Mouse (Mus musculus) heart, embryonic 11.5 days (tissue): ENCODE results near the gene Palb2. TPM values are rescaled to one million over a fixed set of nuclear protein-coding genes. Genes with fewer than 3 reads are reported as not detected.

Experiments used
- ATAC-seq: fragments of 200-750 bp; cut with Nextera tagmentation; replicated peaks from 2 replicates; pipeline ENCODE4 v1.8.0; 2017; ENCODE audit warnings: moderate library complexity; ENCODE audit not compliant: insufficient number of reproducible peaks, low FRiP score, low TSS enrichment
- H3K27ac ChIP-seq: fragments of 300-500 bp; sonication (generic); 2 replicates; pipeline ENCODE4 v1.5.1; 2014; ENCODE audit warnings: mild to moderate bottlenecking, low read depth, low read length
- H3K27me3 ChIP-seq: fragments of 300-500 bp; sonication (generic); 2 replicates; pipeline ENCODE4 v1.6.1; 2014; ENCODE audit warnings: mild to moderate bottlenecking, low read length, mixed read lengths; ENCODE audit not compliant: control insufficient read depth, insufficient read depth
- H3K36me3 ChIP-seq: fragments of 300-500 bp; sonication (generic); 2 replicates; pipeline ENCODE4 v1.6.1; 2014; ENCODE audit warnings: mild to moderate bottlenecking, low read length, moderate library complexity, mixed read lengths; ENCODE audit not compliant: control insufficient read depth, insufficient read depth
- H3K4me1 ChIP-seq: fragments of 300-500 bp; sonication (generic); 2 replicates; pipeline ENCODE4 v1.6.1; 2014; ENCODE audit warnings: low read length; ENCODE audit not compliant: control insufficient read depth, insufficient read depth
- H3K4me2 ChIP-seq: fragments of 300-500 bp; sonication (generic); 2 replicates; pipeline ENCODE4 v1.6.1; 2014; ENCODE audit warnings: mild to moderate bottlenecking, moderate library complexity
- H3K4me3 ChIP-seq: fragments of 300-500 bp; sonication (generic); 2 replicates; pipeline ENCODE4 v1.5.1; 2014; ENCODE audit warnings: low read depth, low read length
- H3K9ac ChIP-seq: fragments of 300-500 bp; sonication (generic); 2 replicates; pipeline ENCODE4 v1.6.1; 2014; ENCODE audit warnings: mild to moderate bottlenecking, low read depth, low read length, moderate library complexity
- H3K9me3 ChIP-seq: fragments of 300-500 bp; sonication (generic); replicated peaks from 2 replicates; pipeline ENCODE4 v1.6.1; 2016; ENCODE audit warnings: low read length; ENCODE audit not compliant: control insufficient read depth
- WGBS: fragments of 180-500 bp; shearing (Covaris S2); extraction: QIAGEN DNeasy Blood & Tissue Kit; methylation state at CpG from one replicate; pipeline ENCODE4 v1.1.7; 2014; ENCODE audit not compliant: insufficient replicate concordance; 5-methylcytosine and 5-hydroxymethylcytosine counted together
- polyA plus RNA-seq: library from polyadenylated mRNA; unstranded; fragments of >200 nt; fragmentation: Nextera tagmentation; extraction: Ambion mirVana; gene quantifications from 2 replicates; pipeline ENCODE4 v1.2.1, GENCODE M21; 2014

Gene Palb2
- polyA plus RNA-seq, 1 experiment from 2014 or later = 13.9 TPM

DNA sequence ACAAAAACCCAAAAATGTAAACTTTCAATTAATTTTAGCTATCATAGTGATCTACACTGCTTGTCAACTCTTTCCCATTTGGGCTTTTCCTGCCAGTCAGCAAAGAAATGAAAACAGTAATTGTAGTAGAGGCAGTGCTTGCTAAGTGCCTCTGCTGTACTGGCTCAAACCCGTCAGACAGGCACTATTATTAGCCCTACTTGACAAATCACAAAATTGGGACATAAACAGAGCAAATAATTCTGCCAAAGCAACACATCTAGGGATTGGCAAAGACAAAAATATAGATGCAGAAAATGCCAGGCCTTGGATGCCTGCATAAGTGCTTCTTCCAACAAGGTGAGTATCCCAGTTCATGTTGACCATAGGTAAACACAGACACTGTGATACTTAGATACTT is 67.1 kb downstream of the Palb2 start:
- H3K4me3 ChIP-seq = peak overlapping the region; percentile 6
- H3K4me1 ChIP-seq = peaks cover 13% of the 10 kb centered on the region
- H3K9ac ChIP-seq = 0 out of 2 replicates have a peak overlapping the region, but pooled peaks have one; percentile 31
- H3K4me2 ChIP-seq = peak overlapping the region; percentile 74
- H3K9me3 ChIP-seq = no peaks in the 10 kb centered on the region
- peak overlapping the region; percentile 37 for H3K27ac ChIP-seq
- peaks cover 6% of the 10 kb centered on the region for H3K36me3 ChIP-seq
- ATAC-seq = no peak
- H3K27me3 ChIP-seq = no peaks in the 10 kb centered on the region
- WGBS = 50% methylated on average over 1 of the region's 1 CpGs

Other genes with a start within 250 kb of the Palb2 start
- gene Cog7, start 151.3 kb downstream of the Palb2 start, polyA plus RNA-seq = 17.4 and 18.6 TPM in 2 replicates
- 40.6 and 68.0 TPM in 2 replicates for gene Gga2, start 111.8 kb downstream of the Palb2 start, polyA plus RNA-seq
- gene Ubfd1, start 65.8 kb downstream of the Palb2 start, polyA plus RNA-seq = 67.4 and 71.0 TPM in 2 replicates
- gene Ears2, start 65.7 kb downstream of the Palb2 start, polyA plus RNA-seq = 21.4 and 24.6 TPM in 2 replicates
- gene Ndufab1, start 31.1 kb downstream of the Palb2 start, polyA plus RNA-seq = 1,202 and 1,222 TPM in 2 replicates
- gene Dctn5, start 56 bp upstream of the Palb2 start, polyA plus RNA-seq = 78.7 and 85.7 TPM in 2 replicates
- 81.2 and 86.3 TPM in 2 replicates for gene Plk1, start 26.5 kb upstream of the Palb2 start, polyA plus RNA-seq
- not detected in 2 replicates for gene Ern2, start 53.2 kb upstream of the Palb2 start, polyA plus RNA-seq
- 0.35 TPM in 1 of 2 replicates, not detected in the other for gene Chp2, start 86.5 kb upstream of the Palb2 start, polyA plus RNA-seq
- 11.7 and 13.3 TPM in 2 replicates for gene Prkcb, start 155.8 kb upstream of the Palb2 start, polyA plus RNA-seq